Mouse (Mus musculus) thymus, adult 2 months (tissue): ENCODE measurements around the gene Urad.

Experiments
- CTCF ChIP-seq: fragments of 200-500 bp; IDR thresholded peaks from 2 replicates; pipeline ENCODE4 v1.5.1; 2012; ENCODE audit warnings: mild to moderate bottlenecking, control low read depth, low read length, moderate library complexity, borderline replicate concordance; ENCODE audit not compliant: control insufficient read depth, poor library complexity, insufficient read depth; ENCODE audit errors: extremely low read depth
- POLR2A ChIP-seq: fragments of 200-500 bp; IDR thresholded peaks from 2 replicates; pipeline ENCODE4 v1.6.1; 2012; ENCODE audit warnings: mild to moderate bottlenecking, low read length, control low read depth, moderate library complexity; ENCODE audit not compliant: control insufficient read depth, poor library complexity, insufficient read depth; ENCODE audit errors: extremely low read depth

DNA sequence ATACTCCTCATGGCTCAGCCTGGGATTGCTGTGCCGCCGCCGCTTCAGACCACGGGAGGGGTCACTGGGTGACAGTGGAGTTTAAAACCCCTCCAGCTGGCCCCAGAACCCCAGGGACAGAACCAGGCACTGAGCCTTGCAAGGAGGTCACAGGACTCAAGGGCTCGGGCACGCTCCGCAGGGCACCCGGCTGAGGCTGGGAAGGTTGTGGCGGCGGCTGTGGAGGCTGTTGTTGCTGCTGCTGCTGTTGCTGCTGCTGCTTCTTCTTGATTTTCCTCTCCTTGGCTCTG lies 20.5 kb downstream of the Urad start:
- TF ChIP-seq CTCF (no peak), POLR2A (no peak)
